Mouse (Mus musculus) G1E (cell line): ENCODE data around the gene Lrig1. TPM values are rescaled to one million over a fixed set of nuclear protein-coding genes. Genes with fewer than 3 reads are reported as not detected.

Experiments used
- ATAC-seq: 2 replicates; pipeline ENCODE4 v1.8.0; 2016; ENCODE audit warnings: mild to moderate bottlenecking; ENCODE audit not compliant: insufficient number of reproducible peaks, poor library complexity, low FRiP score, severe bottlenecking; ENCODE audit errors: extremely low read depth
- DNase-seq: peaks from one replicate; pipeline ENCODE4 v3.0.0; 2012; ENCODE audit warnings: low spot score
- H3K27me3 ChIP-seq: 2 replicates; pipeline ENCODE4 v1.6.1; 2012; ENCODE audit warnings: mild to moderate bottlenecking, low read length, inconsistent platforms; ENCODE audit not compliant: insufficient read depth
- H3K36me3 ChIP-seq: replicated peaks from 2 replicates; pipeline ENCODE3; 2012; ENCODE audit warnings: mild to moderate bottlenecking, inconsistent platforms
- H3K4me1 ChIP-seq: 2 replicates; pipeline ENCODE4 v1.6.1; 2012; ENCODE audit warnings: low read depth, low read length, inconsistent platforms, mixed read lengths; ENCODE audit not compliant: insufficient read depth
- H3K4me3 ChIP-seq: 2 replicates; pipeline ENCODE4 v1.5.1; 2012; ENCODE audit warnings: low read depth, mild to moderate bottlenecking, inconsistent platforms, low read length, moderate library complexity, mixed read lengths
- H3K9me3 ChIP-seq: replicated peaks from 2 replicates; pipeline ENCODE4 v1.6.1; 2012; ENCODE audit warnings: inconsistent platforms
- CTCF ChIP-seq: IDR thresholded peaks from 2 replicates; pipeline ENCODE4 v1.5.1; 2012; ENCODE audit warnings: low read depth, low read length, inconsistent platforms, mixed read lengths
- GATA1 ChIP-seq: IDR thresholded peaks from 2 replicates; pipeline ENCODE4 v1.6.1; 2012; ENCODE audit warnings: borderline replicate concordance, low read length, inconsistent platforms, mixed read lengths
- GATA2 ChIP-seq: IDR thresholded peaks from 2 replicates; pipeline ENCODE4 v1.6.1; 2012; ENCODE audit warnings: low read depth, low read length, inconsistent platforms, borderline replicate concordance
- POLR2AphosphoS5 ChIP-seq: IDR thresholded peaks from 2 replicates; pipeline ENCODE4 v1.6.1; 2012; ENCODE audit warnings: low read depth, low read length, inconsistent platforms; ENCODE audit not compliant: insufficient replicate concordance
- TAL1 ChIP-seq: conservative IDR thresholded peaks from 2 replicates; pipeline ENCODE4 v1.6.1; 2012; ENCODE audit warnings: low read depth, low read length, inconsistent platforms, mixed read lengths
- polyA plus RNA-seq: library from polyadenylated mRNA; stranded (reverse); fragments of >175 nt; gene quantifications from 2 replicates; pipeline ENCODE4 v1.2.3, GENCODE M21; 2012
- total RNA-seq, 2 experiments: library from RNA; stranded (forward) in 1 of 2; stranded (reverse) in 1 of 2; fragments of 200-1000 nt in 1 of 2; fragments of >200 nt in 1 of 2; fragmentation: Nextera tagmentation in 1 of 2; gene quantifications; 2 replicates each; pipeline ENCODE4 v1.2.3; 2014 to 2017

Gene Lrig1
- total and polyA plus RNA-seq, 3 experiments = 7.0 to 23.6 (median 9.7) TPM

DNA sequence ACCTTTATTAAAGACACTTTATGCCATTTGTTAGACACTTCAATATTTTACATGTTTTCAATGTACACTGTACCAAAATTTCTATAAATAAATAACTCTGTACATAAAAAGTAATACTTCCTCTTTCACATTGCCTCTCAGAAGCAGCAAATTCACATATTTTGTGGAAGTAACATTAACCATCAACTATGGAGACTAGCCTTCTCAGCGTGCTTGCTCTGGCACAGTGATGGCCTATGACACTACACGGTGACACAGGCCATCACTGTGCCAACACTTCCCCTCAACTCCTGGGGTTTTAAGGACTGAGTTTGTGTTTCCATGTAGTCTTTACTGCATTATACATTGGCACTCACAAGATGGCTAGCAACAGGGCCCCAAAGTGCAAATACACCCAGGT, 95.4 kb downstream of the Lrig1 start:
- H3K27me3 ChIP-seq = no peaks in the 10 kb centered on the region
- H3K36me3 ChIP-seq = peaks cover 99% of the 10 kb centered on the region
- DNase-seq (no peak), ATAC-seq (no peak)
- H3K4me3 ChIP-seq = no peak overlapping the region
- H3K9me3 ChIP-seq = no peaks in the 10 kb centered on the region
- peaks cover 7% of the 10 kb centered on the region; the same call in 1 of the 2 replicates for H3K4me1 ChIP-seq
- no peak for TF ChIP-seq GATA2
- no peak for TF ChIP-seq GATA1
- no peak for TF ChIP-seq TAL1
- TF ChIP-seq POLR2AphosphoS5 = no peak
- no peak for TF ChIP-seq CTCF

GRCm38 (mm10) chr6:94604072-94604471, 95.9 kb downstream of the Lrig1 start:
- peaks cover 98% of the 10 kb centered on the region for H3K36me3 ChIP-seq
- no peak for ATAC-seq
- H3K4me1 ChIP-seq = peaks cover 7% of the 10 kb centered on the region; the same call in 1 of the 2 replicates
- DNase-seq = no peak
- H3K4me3 ChIP-seq = no peak overlapping the region
- H3K9me3 ChIP-seq = no peaks in the 10 kb centered on the region
- TF ChIP-seq CTCF = no peak
- no peaks in the 10 kb centered on the region for H3K27me3 ChIP-seq

DNA sequence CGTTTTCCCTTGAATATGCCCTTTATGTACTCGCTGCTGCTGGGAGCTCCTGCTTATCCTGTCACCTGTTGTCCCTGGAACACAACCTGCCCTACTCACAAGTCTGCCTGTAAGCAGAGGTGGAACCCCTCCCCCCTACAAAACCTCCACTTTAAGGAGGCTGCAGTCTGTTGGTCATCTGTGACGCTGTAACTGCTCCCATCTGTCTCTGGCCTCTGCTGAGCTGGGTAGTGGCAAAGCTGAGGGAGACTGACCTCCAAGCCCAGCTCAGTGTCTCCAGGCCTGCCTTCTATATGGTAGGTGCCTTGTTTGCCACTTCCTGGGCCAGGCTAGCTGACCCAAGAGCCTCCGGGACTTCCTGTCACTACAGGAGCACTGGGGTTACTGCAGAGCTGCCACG, 98.1 kb downstream of the Lrig1 start:
- no peak for DNase-seq
- peaks cover 90% of the 10 kb centered on the region for H3K36me3 ChIP-seq
- no peak for TF ChIP-seq TAL1
- no peak for TF ChIP-seq POLR2AphosphoS5
- no peak for TF ChIP-seq GATA1
- TF ChIP-seq CTCF = no peak
- TF ChIP-seq GATA2 = no peak
- H3K9me3 ChIP-seq = no peaks in the 10 kb centered on the region
- no peak for ATAC-seq
- no peak overlapping the region for H3K4me3 ChIP-seq
- H3K4me1 ChIP-seq = peaks cover 7% of the 10 kb centered on the region; the same call in 1 of the 2 replicates
- no peaks in the 10 kb centered on the region for H3K27me3 ChIP-seq

DNA sequence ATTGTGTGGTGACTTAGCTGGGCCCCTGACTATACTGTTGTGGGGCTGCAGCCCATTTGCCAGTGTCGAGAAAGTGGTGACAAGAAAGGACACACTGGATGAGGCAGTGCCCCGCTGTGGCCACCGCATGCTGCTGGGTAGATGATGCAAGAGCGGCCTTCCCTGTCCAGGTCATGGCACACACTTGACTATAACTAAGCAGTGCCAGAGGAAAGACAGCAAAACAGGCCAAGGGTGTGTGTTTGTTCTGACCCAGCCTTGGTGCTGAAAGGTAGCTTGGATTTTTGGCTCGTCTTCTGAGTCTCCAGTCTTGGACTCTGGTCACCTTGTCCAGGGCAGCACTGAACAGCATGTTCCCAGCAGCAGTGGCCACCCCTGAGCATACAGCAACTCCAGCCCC, 98.9 kb downstream of the Lrig1 start:
- ATAC-seq = no peak
- Histone ChIP-seq H3K36me3 (peaks cover 89% of the 10 kb centered on the region), H3K27me3 (no peaks in the 10 kb centered on the region), H3K9me3 (no peaks in the 10 kb centered on the region), H3K4me3 (no peak overlapping the region), H3K4me1 (peaks cover 7% of the 10 kb centered on the region; the same call in 1 of the 2 replicates)
- TF ChIP-seq POLR2AphosphoS5 = no peak
- no peak for TF ChIP-seq GATA1
- TF ChIP-seq GATA2 = no peak
- TF ChIP-seq TAL1 = no peak
- no peak for TF ChIP-seq CTCF
- DNase-seq = no peak

DNA sequence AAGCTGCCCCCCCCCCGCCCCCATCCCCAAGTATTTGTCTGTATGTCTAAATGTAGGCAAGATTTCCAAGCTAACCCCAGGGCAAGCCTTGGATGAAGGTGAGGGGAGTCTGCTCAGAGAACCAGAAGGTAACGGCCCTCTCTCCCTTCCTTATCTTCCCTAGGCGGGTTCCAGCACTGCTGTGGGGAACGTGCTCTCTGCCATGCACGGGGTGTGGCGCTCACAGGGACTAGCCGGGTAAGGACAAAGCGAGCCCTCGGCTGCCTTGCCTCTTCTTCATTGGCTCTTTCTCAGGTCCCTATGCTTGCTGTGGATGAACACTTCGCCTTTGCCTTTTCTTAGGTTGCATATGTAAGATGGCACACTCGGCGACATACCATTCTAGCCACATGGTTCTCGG, 100.9 kb downstream of the Lrig1 start:
- ATAC-seq = no peak
- H3K36me3 ChIP-seq = peaks cover 83% of the 10 kb centered on the region
- no peak overlapping the region for H3K4me3 ChIP-seq

DNA sequence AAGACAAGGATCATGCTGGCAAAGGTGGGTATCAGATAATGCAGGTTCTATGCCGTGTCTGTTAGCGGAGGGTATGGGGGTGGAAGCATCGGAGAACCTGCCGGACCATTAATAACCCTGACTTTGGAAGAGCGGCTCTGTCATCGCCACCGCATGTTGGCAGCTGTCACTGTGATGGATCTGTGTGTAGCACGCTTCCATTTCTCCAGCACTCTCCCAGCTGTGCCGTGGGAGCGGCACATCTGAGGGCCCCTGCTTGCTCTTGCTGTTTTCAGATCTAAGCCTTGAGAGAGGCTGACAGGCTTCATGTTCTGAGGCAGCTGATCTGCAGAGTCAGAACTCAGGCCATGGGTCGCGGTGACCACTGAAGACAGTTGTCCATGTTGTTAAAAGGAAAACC, 101.5 kb downstream of the Lrig1 start:
- no peak for TF ChIP-seq GATA2
- no peak for TF ChIP-seq GATA1
- no peak for TF ChIP-seq POLR2AphosphoS5
- TF ChIP-seq CTCF = no peak
- H3K27me3 ChIP-seq = no peaks in the 10 kb centered on the region
- no peak for DNase-seq

More for the DNA sequence above, 100.9 kb downstream of the Lrig1 start:
- Histone ChIP-seq H3K9me3 (no peaks in the 10 kb centered on the region), H3K4me1 (peaks cover 5% of the 10 kb centered on the region; the same call in 1 of the 2 replicates), H3K27me3 (no peaks in the 10 kb centered on the region)
- TF ChIP-seq GATA1 = no peak
- no peak for TF ChIP-seq TAL1
- TF ChIP-seq GATA2 = no peak
- no peak for TF ChIP-seq POLR2AphosphoS5
- DNase-seq = no peak

More for the DNA sequence above, 101.5 kb downstream of the Lrig1 start:
- H3K36me3 ChIP-seq = peaks cover 80% of the 10 kb centered on the region
- no peak overlapping the region; the same call in 1 of the 2 replicates for H3K4me3 ChIP-seq
- no peaks in the 10 kb centered on the region for H3K9me3 ChIP-seq
- ATAC-seq = no peak
- peaks cover 5% of the 10 kb centered on the region; the same call in 1 of the 2 replicates for H3K4me1 ChIP-seq
